Mouse (Mus musculus): ENCODE results near the gene Il20. TPM values are rescaled to one million over a fixed set of nuclear protein-coding genes. Genes with fewer than 3 reads are reported as not detected.
A peak's percentile ranks its signal among the peaks of the same experiment; 100 is the strongest.

Gene Il20
- not detected for total RNA-seq (2021)
- long read RNA-seq, experiment 1, result 0 reads
- long read RNA-seq, experiment 2, result 0 reads

GRCm38 (mm10) chr1:130911401-130912010, at the start of gene Il20:
TSS of gene Il20 (minus strand) at chr1:130911451.
- DNase-seq, result no peak

GRCm38 (mm10) chr1:130946920-130947319, 35.7 kb upstream of the Il20 start:
- DNase-seq, result no peak

GRCm38 (mm10) chr1:130941801-130942200, 30.6 kb upstream of the Il20 start:
- DNase-seq, result peak; percentile 22

GRCm38 (mm10) chr1:130940065-130940687, 28.9 kb upstream of the Il20 start, which contains the start of gene Il19:
TSS of gene Il19 (minus strand) at chr1:130940115.
- no peak for DNase-seq

GRCm38 (mm10) chr1:130938192-130938591, 26.9 kb upstream of the Il20 start:
- DNase-seq, result no peak

- no peak for DNase-seq
These were observed 25.9 kb upstream of the Il20 start for GRCm38 (mm10) chr1:130937170-130937569.

- no peak for DNase-seq
These were observed 25.1 kb upstream of the Il20 start for GRCm38 (mm10) chr1:130936351-130936750.

- peak; percentile 26 for DNase-seq
These were observed 15.2 kb upstream of the Il20 start for GRCm38 (mm10) chr1:130926484-130926883.

GRCm38 (mm10) chr1:130918323-130918980, 7.2 kb upstream of the Il20 start:
- DNase-seq, result no peak

- DNase-seq, result no peak
These were observed 8.7 kb downstream of the Il20 start for GRCm38 (mm10) chr1:130902505-130902904.

- no peak for DNase-seq
These were observed 16.8 kb downstream of the Il20 start for GRCm38 (mm10) chr1:130894468-130894867.

GRCm38 (mm10) chr1:130893329-130894040, 17.8 kb downstream of the Il20 start:
- no peak for DNase-seq

- DNase-seq, result peak; percentile 66
These were observed 18.8 kb downstream of the Il20 start for GRCm38 (mm10) chr1:130892446-130892845.

GRCm38 (mm10) chr1:130887354-130887753, 23.9 kb downstream of the Il20 start, which contains the start of gene Il24:
TSS of gene Il24 (minus strand) at chr1:130887454.
- no peak for DNase-seq

- DNase-seq, result no peak
These were observed 28.1 kb downstream of the Il20 start for GRCm38 (mm10) chr1:130883146-130883545.

- DNase-seq, result no peak
These were observed 31.3 kb downstream of the Il20 start for GRCm38 (mm10) chr1:130879927-130880326.

GRCm38 (mm10) chr1:130877889-130878614, 33.2 kb downstream of the Il20 start:
- peak; percentile 30 for DNase-seq

GRCm38 (mm10) chr1:130876931-130877509, 34.2 kb downstream of the Il20 start:
- DNase-seq, result peak; percentile 60

GRCm38 (mm10) chr1:130875910-130876309, 35.3 kb downstream of the Il20 start:
- DNase-seq, result no peak

- peak; percentile 49 for DNase-seq
These were observed 36.1 kb downstream of the Il20 start for GRCm38 (mm10) chr1:130875139-130875538.

- no peak for DNase-seq
These were observed 38.3 kb downstream of the Il20 start for GRCm38 (mm10) chr1:130872912-130873311.

Measured in adrenal gland, postnatal 10 days (tissue).